Mouse (Mus musculus) megakaryocyte-erythroid progenitor cell, adult 5 weeks (primary cell): Measurements from ENCODE around the gene Srebf2. TPM values are rescaled to one million over a fixed set of nuclear protein-coding genes. Genes with fewer than 3 reads are reported as not detected.

ENCODE experiments used
- polyA plus RNA-seq: library from polyadenylated mRNA; stranded (reverse); fragments of >175 nt; gene quantifications from 2 replicates; pipeline ENCODE4 v1.2.3, GENCODE M21; 2012

Srebf2 gene
- 297 and 300 TPM in 2 replicates for polyA plus RNA-seq

GRCm38 (mm10) chr15:82146770-82147610 is at the start of gene Srebf2:
Gene Srebf2, plus strand, starts transcription at chr15:82147181.

GRCm38 (mm10) chr15:82127426-82128374 is 19.3 kb upstream of the Srebf2 start, which contains the start of gene Ccdc134:
Gene Ccdc134, plus strand, starts transcription at chr15:82127922.

GRCm38 (mm10) chr15:82212752-82213063 is 65.7 kb downstream of the Srebf2 start, which contains the start of gene Shisa8:
Gene Shisa8, minus strand, starts transcription at chr15:82212815.

GRCm38 (mm10) chr15:82223657-82224601 is 76.9 kb downstream of the Srebf2 start, which contains the start of gene Tnfrsf13c:
Gene Tnfrsf13c, minus strand, starts transcription at chr15:82224369.

GRCm38 (mm10) chr15:82244115-82244804 is 97.3 kb downstream of the Srebf2 start, which contains the start of gene Cenpm:
Gene Cenpm, minus strand, starts transcription at chr15:82244748.

GRCm38 (mm10) chr15:82252097-82252496 is 105.1 kb downstream of the Srebf2 start, which contains the start of gene 1500009C09Rik:
Gene 1500009C09Rik, plus strand, starts transcription at chr15:82252397.

Other genes starting within 250 kb of the Srebf2 start
- 78.0 and 82.2 TPM in 2 replicates for gene Polr3h, start 220.9 kb upstream of the Srebf2 start, polyA plus RNA-seq
- gene Csdc2, start 210.4 kb upstream of the Srebf2 start, polyA plus RNA-seq, result 0.02 and 0.14 TPM in 2 replicates
- 82.2 and 88.9 TPM in 2 replicates for gene Pmm1, start 186.3 kb upstream of the Srebf2 start, polyA plus RNA-seq
- gene 1700029P11Rik, start 166.6 kb upstream of the Srebf2 start, polyA plus RNA-seq, result 0.17 TPM in 1 of 2 replicates, not detected in the other
- 12.5 and 15.6 TPM in 2 replicates for gene Xrcc6, start 159.3 kb upstream of the Srebf2 start, polyA plus RNA-seq
- gene Desi1, start 113.3 kb upstream of the Srebf2 start, polyA plus RNA-seq, result 53.7 and 65.5 TPM in 2 replicates
- gene Snu13, start 99.6 kb upstream of the Srebf2 start, polyA plus RNA-seq, result 161 and 168 TPM in 2 replicates
- not detected in 2 replicates for gene 4930407I10Rik, start 88.0 kb upstream of the Srebf2 start, polyA plus RNA-seq
- not detected in 2 replicates for gene Mei1, start 77.2 kb upstream of the Srebf2 start, polyA plus RNA-seq
- 13.8 and 14.7 TPM in 2 replicates for gene Ccdc134, start 19.3 kb upstream of the Srebf2 start, polyA plus RNA-seq
- 4.9 and 16.3 TPM in 2 replicates for gene Shisa8, start 65.6 kb downstream of the Srebf2 start, polyA plus RNA-seq
- 10.6 and 13.7 TPM in 2 replicates for gene Tnfrsf13c, start 77.2 kb downstream of the Srebf2 start, polyA plus RNA-seq
- 93.2 and 113 TPM in 2 replicates for gene Cenpm, start 97.6 kb downstream of the Srebf2 start, polyA plus RNA-seq
- not detected in 2 replicates for gene 1500009C09Rik, start 105.2 kb downstream of the Srebf2 start, polyA plus RNA-seq
- gene Sept3, start 127.7 kb downstream of the Srebf2 start, polyA plus RNA-seq, result 0.25 and 0.28 TPM in 2 replicates
- gene Wbp2nl, start 151.8 kb downstream of the Srebf2 start, polyA plus RNA-seq, result 0.07 TPM in 1 of 2 replicates, not detected in the other
- 216 and 233 TPM in 2 replicates for gene Naga, start 191.7 kb downstream of the Srebf2 start, polyA plus RNA-seq
- 2.9 and 3.3 TPM in 2 replicates for gene Pheta2, start 191.8 kb downstream of the Srebf2 start, polyA plus RNA-seq
- gene Smdt1, start 191.8 kb downstream of the Srebf2 start, polyA plus RNA-seq, result 126 and 146 TPM in 2 replicates
- gene Ndufa6, start 207.1 kb downstream of the Srebf2 start, polyA plus RNA-seq, result 334 and 349 TPM in 2 replicates
- gene Cyp2d22, start 233.1 kb downstream of the Srebf2 start, polyA plus RNA-seq, result 0.16 and 0.25 TPM in 2 replicates
- gene Cyp2d11, start 246.8 kb downstream of the Srebf2 start, polyA plus RNA-seq, result not detected in 2 replicates